ENCODE assay signal across 8 mouse cellular contexts in genomic region chr3:88455588-88456264, GRCm38 (mm10). TPM values are rescaled to one million over a fixed set of nuclear protein-coding genes. Genes with fewer than 3 reads are reported as not detected.
DNase-seq lines count a peak whose midpoint lies in the region.

No protein-coding gene starts in this region.

- H3K4me3 ChIP-seq in heart, embryonic 10.5 days = no peak overlapping the region
- peak overlapping the region; percentile 68 for H3K4me3 ChIP-seq in megakaryocyte, embryonic 14.5 days (replicated peaks)

- no peaks in the 10 kb centered on the region for H3K36me3 ChIP-seq in heart, embryonic 10.5 days
- no peaks in the 10 kb centered on the region for H3K36me3 ChIP-seq in megakaryocyte, embryonic 14.5 days (replicated peaks; ENCODE audit: low read length)

- peak overlapping the region; percentile 64; the same call in 1 of the 2 replicates for H3K27ac ChIP-seq in heart, embryonic 10.5 days

- H3K9me3 ChIP-seq in heart, embryonic 10.5 days = no peaks in the 10 kb centered on the region
- no peaks in the 10 kb centered on the region for H3K9me3 ChIP-seq in megakaryocyte, embryonic 14.5 days

- H3K27me3 ChIP-seq in heart, embryonic 10.5 days (ENCODE audit: insufficient read depth, poor library complexity, severe bottlenecking) = peaks cover 97% of the 10 kb centered on the region
- H3K27me3 ChIP-seq in megakaryocyte, embryonic 14.5 days (replicated peaks) = peaks cover 97% of the 10 kb centered on the region

- WGBS in heart, embryonic 10.5 days = 64% methylated on average over 18 of the region's 18 CpGs

- no peak for DNase-seq in heart, embryonic 10.5 days (ENCODE audit: low spot score)
- no peak for DNase-seq in heart, adult 11 months
- peak; percentile 39 for DNase-seq in ZHBTc4 (ENCODE audit: low read depth, low spot score)
- DNase-seq in kidney, postnatal 25 days = peak; percentile 67 to 89
- no peak for DNase-seq in spleen, postnatal 36 days (ENCODE audit: low spot score in 2 of 2)
- no peak for DNase-seq in left cerebral cortex, adult 11 months (ENCODE audit: low spot score)
- DNase-seq in right cerebral cortex, adult 2 months (ENCODE audit: low spot score in 2 of 2) = no peak

- H3K4me1 ChIP-seq in heart, embryonic 10.5 days = peaks cover 40% of the 10 kb centered on the region
- peaks cover 75% of the 10 kb centered on the region for H3K4me1 ChIP-seq in megakaryocyte, embryonic 14.5 days

RNA-seq across cellular contexts. Expression of gene Sema4a, which starts 5.3 kb away (rescaled TPM):
- 1.7 and 4.3 TPM in 2 replicates for polyA plus RNA-seq in heart, embryonic 10.5 days (2016; fragmentation: Nextera tagmentation; extraction: Ambion mirVana)
- polyA plus RNA-seq in megakaryocyte, embryonic 14.5 days (2012; ENCODE audit: insufficient read depth, low replicate concordance) = 8.4 and 26.0 TPM in 2 replicates

RNA-seq across cellular contexts. Expression of gene Slc25a44, which starts 30.8 kb away (rescaled TPM):
- 16.8 and 17.5 TPM in 2 replicates for polyA plus RNA-seq in heart, embryonic 10.5 days (2016; fragmentation: Nextera tagmentation; extraction: Ambion mirVana)
- polyA plus RNA-seq in megakaryocyte, embryonic 14.5 days (2012; ENCODE audit: insufficient read depth, low replicate concordance) = 6.7 and 7.2 TPM in 2 replicates

RNA-seq across cellular contexts. Expression of gene Pmf1, which starts 45.6 kb away (rescaled TPM):
- 131 and 149 TPM in 2 replicates for polyA plus RNA-seq in heart, embryonic 10.5 days (2016; fragmentation: Nextera tagmentation; extraction: Ambion mirVana)
- 73.6 and 114 TPM in 2 replicates for polyA plus RNA-seq in megakaryocyte, embryonic 14.5 days (2012; ENCODE audit: insufficient read depth, low replicate concordance)

RNA-seq across cellular contexts. Expression of gene Lmna, which starts 54.0 kb away (rescaled TPM):
- polyA plus RNA-seq in heart, embryonic 10.5 days (2016; fragmentation: Nextera tagmentation; extraction: Ambion mirVana) = 57.7 and 80.7 TPM in 2 replicates
- 607 and 1,158 TPM in 2 replicates for polyA plus RNA-seq in megakaryocyte, embryonic 14.5 days (2012; ENCODE audit: insufficient read depth, low replicate concordance)

Comparison
In these comparisons a context has a peak if more than half of its experiments do, and no peak if none do; other contexts are left out.
1. DNase-seq: peak in ZHBTc4 (single experiment) and kidney, postnatal 25 days (2 of 2); none in heart, embryonic 10.5 days (single experiment), heart, adult 11 months (single experiment), spleen, postnatal 36 days (0 of 2), left cerebral cortex, adult 11 months (single experiment) and right cerebral cortex, adult 2 months (0 of 2).